Mouse (Mus musculus) thymus, postnatal 0 days (tissue): ENCODE data around the gene Fggy. TPM values are rescaled to one million over a fixed set of nuclear protein-coding genes. Genes with fewer than 3 reads are reported as not detected.

Experiments
- DNase-seq: peaks from one replicate; pipeline ENCODE4 v3.0.0-alpha.2; 2015; ENCODE audit warnings: low spot score
- polyA plus RNA-seq: library from polyadenylated mRNA; unstranded; fragments of >200 nt; fragmentation: Nextera tagmentation; extraction: Ambion mirVana; gene quantifications from 2 replicates; pipeline ENCODE4 v1.2.1, GENCODE M21; 2015

The Fggy gene
- 4.7 TPM in 2 replicates for polyA plus RNA-seq

GRCm38 (mm10) chr4:95557333-95557956 is at the start of gene Fggy:
Fggy (plus strand) TSS chr4:95557507.
- DNase-seq, result peak; percentile 94

GRCm38 (mm10) chr4:95507946-95508311 is 49.4 kb upstream of the Fggy start:
- DNase-seq, result no peak

DNA sequence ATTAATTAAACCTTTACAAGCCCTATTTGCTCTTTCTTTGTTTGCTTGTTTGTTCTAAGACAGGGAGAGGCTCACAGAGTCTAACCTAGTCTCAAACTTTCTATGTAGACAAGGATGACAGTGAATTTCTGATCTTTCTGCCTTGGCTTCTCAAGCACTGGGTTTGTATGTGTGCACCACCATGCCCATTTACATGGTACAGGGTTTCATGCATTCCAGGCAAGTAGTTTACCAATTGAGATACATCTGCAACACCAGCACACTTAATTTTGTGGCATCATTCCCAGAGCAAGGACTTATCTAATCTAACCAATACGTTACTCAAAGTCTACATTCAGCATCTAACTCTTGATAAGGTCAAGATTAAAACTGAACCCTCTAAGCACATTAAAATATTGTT is 38.9 kb upstream of the Fggy start:
- DNase-seq, result no peak

- no peak for DNase-seq
Observed at GRCm38 (mm10) chr4:95519975-95520642, 37.2 kb upstream of the Fggy start.

DNA sequence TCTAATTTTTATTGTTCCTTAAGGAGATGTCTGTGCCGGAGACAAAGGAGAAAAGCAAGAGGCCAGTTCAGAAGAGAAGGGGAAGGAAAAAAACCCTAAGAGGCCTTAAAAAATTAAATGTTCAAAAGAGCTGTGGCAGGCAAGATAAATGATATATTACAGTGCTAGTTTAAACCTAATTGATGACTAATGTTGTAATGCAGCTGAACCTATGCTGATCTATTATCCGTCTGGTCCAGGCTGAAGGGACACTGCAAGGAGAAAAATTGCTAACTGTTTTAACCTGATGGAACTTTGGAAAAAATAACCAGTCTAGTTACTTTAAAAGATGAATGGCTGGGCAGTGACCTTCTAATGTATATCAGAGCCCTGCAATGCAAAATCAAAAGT is 36.7 kb upstream of the Fggy start:
- no peak for DNase-seq

DNA sequence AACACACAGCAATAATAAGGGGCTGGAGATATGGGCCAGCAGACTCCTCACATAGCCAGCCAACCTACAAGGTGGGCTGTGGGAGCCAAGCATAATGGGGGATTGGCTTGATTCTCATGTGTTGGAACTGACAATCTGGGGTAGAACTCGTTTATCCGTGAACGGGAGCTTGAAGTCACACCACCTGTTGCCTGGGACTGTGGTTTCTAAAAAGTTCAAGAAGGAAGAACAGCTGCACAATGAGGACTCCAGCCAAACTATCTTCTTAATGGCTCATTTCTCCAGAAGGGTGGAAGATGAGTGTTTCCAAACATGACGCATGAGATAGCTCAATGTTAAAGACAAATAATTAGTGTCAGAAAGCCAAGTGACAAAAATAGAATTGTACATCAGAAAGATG is 30.7 kb upstream of the Fggy start:
- no peak for DNase-seq

- no peak for DNase-seq
Observed at GRCm38 (mm10) chr4:95530757-95531156, 26.6 kb upstream of the Fggy start.

GRCm38 (mm10) chr4:95533946-95534345 is 23.4 kb upstream of the Fggy start:
- no peak for DNase-seq

DNA sequence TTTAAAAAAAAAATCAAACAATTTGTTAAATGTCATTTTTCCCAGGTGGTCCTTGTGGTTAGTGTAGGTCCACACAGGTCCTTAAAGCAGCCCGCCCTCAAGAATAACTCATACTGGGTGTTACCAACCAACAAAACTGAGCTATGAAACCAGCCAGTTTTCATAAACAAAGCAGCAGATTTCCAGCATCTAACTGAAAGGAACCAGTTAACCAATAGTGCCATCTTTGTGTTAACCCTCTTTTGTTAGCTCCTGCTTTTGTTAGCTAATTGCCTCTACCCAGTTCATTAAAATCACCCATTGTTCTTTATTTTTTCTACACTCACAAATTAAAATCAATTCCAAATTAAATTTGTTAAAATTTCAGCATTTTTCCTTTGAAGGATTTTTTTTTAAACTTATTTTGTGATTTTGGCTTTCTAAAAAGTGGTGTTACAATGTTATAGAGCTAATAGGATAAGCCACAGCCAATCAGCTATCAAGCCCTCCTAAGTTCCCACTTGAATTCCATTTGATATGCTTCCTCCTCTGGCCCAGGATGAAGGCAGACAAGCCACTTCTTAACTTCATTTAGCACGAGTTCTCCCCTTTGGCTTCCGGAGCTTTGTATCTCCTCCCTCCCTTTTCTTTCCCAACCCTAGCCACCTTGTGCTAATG is 15.8 kb upstream of the Fggy start:
- DNase-seq, result no peak

DNA sequence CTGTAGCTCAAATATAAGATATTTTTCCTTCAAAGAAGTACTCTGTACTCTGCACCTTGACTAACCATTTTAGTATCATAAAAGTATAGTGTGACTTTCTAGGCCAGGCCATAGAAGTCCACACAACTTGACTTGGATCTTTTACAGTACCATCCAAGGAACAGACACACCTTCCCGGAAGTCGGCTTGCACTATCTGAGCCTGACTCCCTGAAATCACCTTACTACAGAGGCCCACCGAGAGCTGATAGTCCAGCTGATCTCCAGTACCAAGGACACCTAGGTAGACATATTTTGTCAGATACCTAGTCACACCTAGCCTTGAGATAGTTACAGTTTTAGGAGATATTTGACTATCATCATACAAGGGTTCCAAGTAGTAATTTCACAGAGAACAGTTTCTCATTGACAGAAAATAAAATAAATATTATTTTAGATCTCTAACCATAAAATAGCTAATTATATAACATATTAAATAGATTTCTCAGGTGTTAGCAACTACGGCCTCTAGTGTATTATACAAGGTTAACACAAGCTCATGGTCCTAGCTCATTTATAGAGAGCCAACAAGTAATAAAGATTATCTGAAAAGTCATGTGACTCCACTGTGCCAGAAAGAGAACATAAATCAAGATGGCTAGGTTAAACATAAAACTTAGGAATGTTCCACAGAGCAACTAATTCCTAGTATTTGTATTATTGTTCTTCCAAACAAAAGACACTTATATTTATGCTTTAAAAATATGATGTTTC is 15.1 kb upstream of the Fggy start:
- no peak for DNase-seq

DNA sequence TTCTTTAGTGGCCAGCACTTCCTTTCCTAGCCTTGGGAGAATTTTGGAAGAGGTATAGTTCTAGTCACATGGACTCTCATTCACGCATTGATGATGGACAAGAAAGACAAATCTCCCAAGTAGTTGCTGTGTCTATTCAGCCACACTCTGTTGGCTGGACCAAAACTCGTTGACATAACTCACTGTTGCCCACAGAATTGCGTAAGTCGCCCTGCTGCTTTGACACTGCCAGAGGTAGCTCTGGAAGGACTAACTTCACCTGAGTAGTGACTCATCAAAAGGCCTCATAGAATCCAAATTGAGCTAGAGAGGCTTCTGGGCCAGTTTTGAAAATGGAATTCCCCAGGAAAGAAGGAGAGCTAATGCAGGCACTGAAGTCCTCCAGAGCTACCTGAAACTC is 13.8 kb upstream of the Fggy start:
- DNase-seq, result no peak

GRCm38 (mm10) chr4:95556663-95557332 is 509 bp upstream of the Fggy start:
- DNase-seq, result no peak

- no peak for DNase-seq
Observed at GRCm38 (mm10) chr4:95558271-95558888, 1.1 kb downstream of the Fggy start.

GRCm38 (mm10) chr4:95571621-95572020 is 14.3 kb downstream of the Fggy start:
- no peak for DNase-seq

DNA sequence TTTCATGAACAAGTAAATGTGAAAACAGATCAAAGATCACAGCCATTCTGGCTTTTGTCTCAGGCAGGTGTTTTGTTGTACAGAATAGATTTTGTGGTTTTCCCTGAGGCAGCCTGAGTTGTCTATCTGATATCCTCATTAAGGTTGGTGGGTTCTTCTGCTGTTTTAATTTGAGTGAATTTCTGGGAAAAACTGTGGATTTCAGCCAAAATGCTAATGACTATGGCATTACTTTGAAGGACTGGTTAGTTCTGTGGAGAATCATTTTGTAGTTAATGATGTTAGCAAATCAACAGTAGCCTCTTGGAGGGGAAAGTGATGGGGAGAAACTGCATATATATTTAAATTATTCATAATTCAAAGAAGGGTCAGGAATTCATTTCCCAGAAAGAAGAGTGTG is 16.4 kb downstream of the Fggy start:
- DNase-seq, result no peak

DNA sequence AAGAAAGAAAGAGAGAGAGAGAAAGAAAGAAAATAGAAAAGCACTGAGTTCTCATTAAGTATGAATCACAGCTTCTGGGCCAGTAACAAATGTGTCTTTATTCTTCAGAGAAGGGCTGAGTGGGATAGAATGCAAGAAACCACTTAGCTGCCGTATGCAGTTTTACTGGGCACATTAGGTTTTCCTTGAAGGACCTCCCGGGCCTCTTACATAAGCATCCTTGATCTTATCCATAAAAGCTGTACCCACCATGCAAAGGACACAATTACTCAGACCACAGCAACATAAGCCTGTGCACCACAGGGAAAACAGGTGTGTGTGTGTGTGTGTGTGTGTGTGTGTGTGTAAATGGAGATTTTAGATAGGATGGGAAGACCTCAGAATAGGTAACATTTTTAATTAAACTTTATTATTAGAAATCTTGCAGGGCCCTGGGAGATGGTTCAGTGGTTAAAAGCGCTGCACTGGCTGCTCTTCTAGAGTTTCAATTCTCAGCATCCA is 18.2 kb downstream of the Fggy start:
- DNase-seq, result no peak

DNA sequence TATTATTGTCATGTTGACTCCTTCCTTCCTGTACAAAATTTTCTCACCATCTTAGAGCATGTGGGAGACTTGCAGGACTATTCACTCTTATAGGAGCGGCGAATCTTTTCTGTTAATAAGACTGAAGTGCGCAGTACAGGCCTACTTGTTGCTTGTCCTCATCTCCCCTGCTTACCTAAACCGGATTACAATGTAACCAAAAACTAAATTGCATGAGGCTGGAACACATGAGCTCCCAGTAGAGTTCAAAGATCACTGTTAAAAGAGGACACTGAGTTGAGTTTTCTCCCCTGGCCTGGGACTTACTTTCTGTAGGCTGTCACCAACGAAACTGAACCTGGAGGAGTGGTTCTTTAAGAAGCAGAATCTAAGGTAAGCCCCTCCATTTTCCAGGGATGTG is 21.9 kb downstream of the Fggy start:
- no peak for DNase-seq

- no peak for DNase-seq
Observed at GRCm38 (mm10) chr4:95584107-95584762, 26.9 kb downstream of the Fggy start.

DNA sequence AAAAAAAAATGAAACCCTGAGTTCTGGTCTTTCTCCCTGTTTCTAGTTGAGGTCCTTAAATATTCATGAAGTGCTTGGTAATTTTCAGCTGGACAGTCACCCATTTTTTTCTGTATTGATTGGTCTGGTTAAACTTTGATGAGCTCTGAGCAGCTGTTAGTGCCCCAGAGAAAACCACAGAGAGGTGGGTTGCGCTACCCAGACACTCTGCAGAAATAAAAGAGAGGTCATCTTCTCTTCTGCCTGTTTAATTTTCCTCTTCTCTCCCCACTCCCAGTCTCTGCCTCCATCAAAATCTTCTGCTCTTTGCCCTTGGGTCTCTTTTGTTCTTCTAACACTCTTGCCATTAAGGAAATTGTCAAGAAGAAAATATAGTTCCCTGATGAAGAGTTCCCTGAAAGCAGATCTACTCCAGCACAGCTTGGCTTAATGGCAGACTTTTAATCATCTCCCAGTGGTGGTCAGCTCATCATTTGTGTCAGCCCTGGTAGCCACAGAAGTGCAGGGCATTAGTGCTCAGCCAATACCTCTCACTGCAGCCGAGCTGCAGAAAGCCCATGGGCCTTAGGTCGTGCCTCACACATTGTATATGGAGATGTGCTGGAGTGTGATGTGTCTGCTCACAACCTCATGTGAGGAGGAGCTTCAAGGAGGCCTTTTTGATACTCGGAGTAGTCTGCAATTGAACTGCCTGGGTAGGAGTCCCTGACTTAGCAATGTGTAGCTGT is 29.1 kb downstream of the Fggy start:
- no peak for DNase-seq
